Mouse (Mus musculus): ENCODE data around the gene Umodl1.

- TF ChIP-seq CTCF (IDR thresholded peaks at IDR 0.05; ENCODE audit: control insufficient read depth, insufficient read depth, insufficient read length) (no peak), MAX (IDR thresholded peaks at IDR 0.05) (no peak), USF1 (IDR thresholded peaks at IDR 0.05; ENCODE audit: low read depth) (no peak), MYOD1 (IDR thresholded peaks at IDR 0.05; ENCODE audit: control insufficient read depth, insufficient read length, low read depth) (no peak), CEBPB (IDR thresholded peaks at IDR 0.05; ENCODE audit: low read depth) (no peak)
Observed at GRCm38 (mm10) chr17:31024125-31024781, 69.8 kb downstream of the Umodl1 start.

All from C2C12 (cell line).